Mouse (Mus musculus): ENCODE measurements around the gene Pknox1. TPM values are rescaled to one million over a fixed set of nuclear protein-coding genes. Genes with fewer than 3 reads are reported as not detected.

The Pknox1 gene
- polyA plus RNA-seq, 1 experiment from 2014 or later, result 27.9 TPM

DNA sequence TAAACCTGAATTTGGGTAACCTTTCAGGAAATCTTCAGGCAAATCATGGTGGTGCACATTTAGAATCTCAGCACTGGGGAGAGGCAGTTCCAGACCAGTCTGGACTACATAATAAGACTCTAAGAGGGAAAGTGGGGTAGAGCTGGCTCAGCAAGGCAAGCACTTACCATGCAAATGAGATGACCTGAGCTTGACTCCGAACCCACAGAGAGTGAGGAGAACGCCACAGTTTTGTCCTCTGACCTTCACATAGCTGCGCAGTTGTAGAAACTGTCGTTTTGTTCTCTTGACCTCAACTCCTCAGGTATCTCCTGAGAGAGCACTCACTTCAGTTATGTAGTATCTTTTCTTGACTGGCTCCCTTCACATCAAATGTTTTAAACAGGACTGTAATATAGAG, 24.2 kb downstream of the Pknox1 start:
- H3K9me3 ChIP-seq (replicated peaks; ENCODE audit: control insufficient read depth, low read length), result no peaks in the 10 kb centered on the region
- no peak for DNase-seq (ENCODE audit: low spot score)
- no peak overlapping the region for H3K4me2 ChIP-seq (ENCODE audit: low read depth, low read length)
- H3K4me3 ChIP-seq (ENCODE audit: low read depth, low read length), result no peak overlapping the region
- no peak for ATAC-seq (replicated peaks; ENCODE audit: insufficient number of reproducible peaks, low FRiP score, low TSS enrichment, low read depth)
- no peak overlapping the region for H3K9ac ChIP-seq (replicated peaks; ENCODE audit: low read length)
- no peaks in the 10 kb centered on the region for H3K4me1 ChIP-seq (ENCODE audit: control insufficient read depth, insufficient read depth, low read length)
- H3K36me3 ChIP-seq (replicated peaks; ENCODE audit: control insufficient read depth, insufficient read depth, low read depth, low read length), result no peaks in the 10 kb centered on the region; the same call in 1 of the 2 replicates
- H3K27ac ChIP-seq (replicated peaks; ENCODE audit: low read depth, low read length), result no peak overlapping the region
- WGBS, result 79% methylated on average over 4 of the region's 4 CpGs
- no peaks in the 10 kb centered on the region for H3K27me3 ChIP-seq (ENCODE audit: control insufficient read depth, insufficient read depth, low read length)

DNA sequence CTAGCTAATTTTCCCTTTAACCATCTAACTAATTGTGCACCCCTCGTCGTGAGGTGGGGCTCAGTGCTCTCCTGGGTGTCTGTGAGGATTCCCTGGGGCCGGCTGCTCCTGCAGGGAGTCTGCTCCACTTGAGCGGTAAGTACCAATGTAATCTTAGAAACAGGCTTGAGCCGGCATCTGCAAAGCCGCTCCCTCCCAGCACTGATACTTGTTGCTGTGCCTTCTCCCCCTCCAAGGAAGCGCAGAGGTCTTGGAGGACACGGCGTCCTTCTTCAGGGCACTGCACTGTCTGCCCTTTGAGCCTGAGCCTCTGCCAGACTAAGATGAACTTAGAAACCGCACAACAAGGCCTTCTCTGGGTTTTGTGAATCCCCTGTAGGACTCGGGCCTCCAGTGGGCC, 26.3 kb downstream of the Pknox1 start:
- Histone ChIP-seq H3K27me3 (ENCODE audit: control insufficient read depth, insufficient read depth, low read length) (no peaks in the 10 kb centered on the region), H3K4me3 (ENCODE audit: low read depth, low read length) (no peak overlapping the region), H3K4me2 (ENCODE audit: low read depth, low read length) (no peak overlapping the region), H3K9me3 (replicated peaks; ENCODE audit: control insufficient read depth, low read length) (no peaks in the 10 kb centered on the region), H3K36me3 (replicated peaks; ENCODE audit: control insufficient read depth, insufficient read depth, low read depth, low read length) (no peaks in the 10 kb centered on the region; the same call in 1 of the 2 replicates), H3K9ac (replicated peaks; ENCODE audit: low read length) (no peak overlapping the region), H3K4me1 (ENCODE audit: control insufficient read depth, insufficient read depth, low read length) (no peaks in the 10 kb centered on the region), H3K27ac (replicated peaks; ENCODE audit: low read depth, low read length) (no peak overlapping the region)
- ATAC-seq (replicated peaks; ENCODE audit: insufficient number of reproducible peaks, low FRiP score, low TSS enrichment, low read depth) (no peak), DNase-seq (ENCODE audit: low spot score) (no peak)
- 79% methylated on average over 11 of the region's 11 CpGs for WGBS

DNA sequence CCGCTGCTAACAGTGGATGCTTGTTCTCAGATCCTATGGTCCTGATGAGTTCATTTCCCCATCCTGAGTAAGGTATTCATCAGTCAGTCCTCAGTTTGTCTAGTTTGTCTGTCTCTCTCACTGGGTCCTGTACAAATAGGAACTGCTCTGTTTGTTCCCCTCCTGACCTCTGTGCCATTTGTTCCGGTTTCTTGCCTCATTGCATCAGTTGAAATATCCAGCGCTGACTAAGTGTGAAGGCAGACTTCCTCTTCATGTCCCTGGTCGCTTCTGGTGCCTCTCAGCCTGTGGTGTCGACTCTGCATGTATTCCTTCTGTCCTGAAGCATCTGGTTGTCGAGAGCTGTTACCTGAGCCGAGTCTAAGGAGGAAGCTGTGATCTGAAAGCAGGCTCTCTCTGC, 30.1 kb downstream of the Pknox1 start:
- Histone ChIP-seq H3K4me1 (ENCODE audit: control insufficient read depth, insufficient read depth, low read length) (no peaks in the 10 kb centered on the region), H3K27ac (replicated peaks; ENCODE audit: low read depth, low read length) (no peak overlapping the region), H3K4me3 (ENCODE audit: low read depth, low read length) (no peak overlapping the region), H3K36me3 (replicated peaks; ENCODE audit: control insufficient read depth, insufficient read depth, low read depth, low read length) (no peaks in the 10 kb centered on the region; the same call in 1 of the 2 replicates), H3K9ac (replicated peaks; ENCODE audit: low read length) (no peak overlapping the region), H3K9me3 (replicated peaks; ENCODE audit: control insufficient read depth, low read length) (no peaks in the 10 kb centered on the region), H3K27me3 (ENCODE audit: control insufficient read depth, insufficient read depth, low read length) (no peaks in the 10 kb centered on the region), H3K4me2 (ENCODE audit: low read depth, low read length) (no peak overlapping the region)
- DNase-seq (ENCODE audit: low spot score) (no peak), ATAC-seq (replicated peaks; ENCODE audit: insufficient number of reproducible peaks, low FRiP score, low TSS enrichment, low read depth) (no peak)
- 75% methylated on average over 7 of the region's 7 CpGs for WGBS

DNA sequence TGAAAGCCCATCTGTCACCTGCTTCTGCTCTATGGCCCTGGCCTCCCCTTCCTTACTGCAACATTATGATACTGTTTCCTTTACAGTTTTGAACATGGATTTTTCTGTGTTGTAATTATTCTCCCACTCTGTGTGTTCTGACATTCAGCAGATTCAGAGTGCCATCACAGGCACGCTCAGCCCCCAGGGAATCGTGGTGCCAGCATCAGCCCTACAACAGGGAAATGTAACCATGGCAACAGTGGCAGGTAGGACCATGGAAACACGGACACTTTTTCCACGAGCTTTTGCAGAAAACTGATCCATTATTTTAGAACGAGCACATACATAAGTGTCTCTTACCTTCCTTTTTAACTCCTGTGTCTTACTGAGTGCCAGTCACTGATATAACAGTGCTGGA, 30.5 kb downstream of the Pknox1 start:
- Histone ChIP-seq H3K4me2 (ENCODE audit: low read depth, low read length) (no peak overlapping the region), H3K36me3 (replicated peaks; ENCODE audit: control insufficient read depth, insufficient read depth, low read depth, low read length) (no peaks in the 10 kb centered on the region; the same call in 1 of the 2 replicates), H3K27me3 (ENCODE audit: control insufficient read depth, insufficient read depth, low read length) (no peaks in the 10 kb centered on the region), H3K9me3 (replicated peaks; ENCODE audit: control insufficient read depth, low read length) (no peaks in the 10 kb centered on the region), H3K27ac (replicated peaks; ENCODE audit: low read depth, low read length) (no peak overlapping the region), H3K4me3 (ENCODE audit: low read depth, low read length) (no peak overlapping the region), H3K9ac (replicated peaks; ENCODE audit: low read length) (no peak overlapping the region), H3K4me1 (ENCODE audit: control insufficient read depth, insufficient read depth, low read length) (no peaks in the 10 kb centered on the region)
- DNase-seq (ENCODE audit: low spot score) (no peak), ATAC-seq (replicated peaks; ENCODE audit: insufficient number of reproducible peaks, low FRiP score, low TSS enrichment, low read depth) (no peak)
- 88% methylated on average over 5 of the region's 5 CpGs for WGBS

DNA sequence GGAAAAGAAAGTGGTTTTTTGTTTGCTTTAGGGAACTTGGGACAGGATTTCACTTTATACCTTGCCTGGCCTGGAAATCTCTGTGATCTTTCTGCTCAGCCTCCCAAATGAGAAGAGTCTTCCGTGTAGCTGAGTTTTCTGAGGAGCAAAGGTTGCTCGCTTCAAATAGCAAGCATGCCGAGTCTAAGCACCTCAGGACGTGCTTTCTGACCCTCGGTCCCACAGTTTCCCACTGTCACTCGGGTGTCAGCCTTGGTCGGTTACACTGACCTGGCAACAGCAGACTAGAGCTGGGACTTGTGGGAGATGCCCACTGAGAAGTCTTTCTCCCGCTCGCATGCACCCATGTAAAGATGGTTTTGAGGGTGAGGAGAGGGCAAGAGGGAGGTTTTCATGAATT, 33.4 kb downstream of the Pknox1 start:
- DNase-seq (ENCODE audit: low spot score), result no peak
- H3K9me3 ChIP-seq (replicated peaks; ENCODE audit: control insufficient read depth, low read length), result no peaks in the 10 kb centered on the region
- no peaks in the 10 kb centered on the region for H3K4me1 ChIP-seq (ENCODE audit: control insufficient read depth, insufficient read depth, low read length)
- no peaks in the 10 kb centered on the region; the same call in 1 of the 2 replicates for H3K36me3 ChIP-seq (replicated peaks; ENCODE audit: control insufficient read depth, insufficient read depth, low read depth, low read length)
- no peak for ATAC-seq (replicated peaks; ENCODE audit: insufficient number of reproducible peaks, low FRiP score, low TSS enrichment, low read depth)
- H3K4me2 ChIP-seq (ENCODE audit: low read depth, low read length), result no peak overlapping the region
- H3K9ac ChIP-seq (replicated peaks; ENCODE audit: low read length), result no peak overlapping the region
- WGBS, result 88% methylated on average over 9 of the region's 9 CpGs
- no peak overlapping the region for H3K27ac ChIP-seq (replicated peaks; ENCODE audit: low read depth, low read length)
- H3K4me3 ChIP-seq (ENCODE audit: low read depth, low read length), result no peak overlapping the region
- no peaks in the 10 kb centered on the region for H3K27me3 ChIP-seq (ENCODE audit: control insufficient read depth, insufficient read depth, low read length)

DNA sequence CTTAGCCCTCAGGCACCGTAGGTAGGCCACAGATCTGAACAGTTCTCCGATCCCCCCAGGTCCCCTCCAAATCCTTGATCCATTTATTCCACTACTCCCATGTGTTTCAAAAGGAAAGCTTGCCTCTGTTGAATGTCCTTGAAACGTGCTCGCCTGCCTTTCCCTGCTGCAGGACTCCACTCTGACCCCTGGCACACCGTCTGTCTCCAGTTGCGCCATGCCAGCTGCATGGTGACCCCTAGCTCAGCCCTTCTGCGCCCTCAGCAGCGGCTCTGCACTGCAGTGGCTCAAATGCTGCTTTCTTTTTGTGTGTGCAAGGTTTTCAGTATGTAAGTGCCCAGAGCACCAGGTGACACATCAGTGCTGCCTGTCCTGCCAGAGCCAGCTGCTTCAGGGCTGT, 34.1 kb downstream of the Pknox1 start:
- H3K27ac ChIP-seq (replicated peaks; ENCODE audit: low read depth, low read length), result no peak overlapping the region
- no peak overlapping the region for H3K9ac ChIP-seq (replicated peaks; ENCODE audit: low read length)
- no peaks in the 10 kb centered on the region for H3K27me3 ChIP-seq (ENCODE audit: control insufficient read depth, insufficient read depth, low read length)
- WGBS, result 88% methylated on average over 8 of the region's 8 CpGs
- no peaks in the 10 kb centered on the region for H3K9me3 ChIP-seq (replicated peaks; ENCODE audit: control insufficient read depth, low read length)
- no peak overlapping the region for H3K4me3 ChIP-seq (ENCODE audit: low read depth, low read length)
- no peak for ATAC-seq (replicated peaks; ENCODE audit: insufficient number of reproducible peaks, low FRiP score, low TSS enrichment, low read depth)
- H3K36me3 ChIP-seq (replicated peaks; ENCODE audit: control insufficient read depth, insufficient read depth, low read depth, low read length), result no peaks in the 10 kb centered on the region; the same call in none of the 2 replicates
- no peak for DNase-seq (ENCODE audit: low spot score)
- no peaks in the 10 kb centered on the region for H3K4me1 ChIP-seq (ENCODE audit: control insufficient read depth, insufficient read depth, low read length)
- H3K4me2 ChIP-seq (ENCODE audit: low read depth, low read length), result no peak overlapping the region

DNA sequence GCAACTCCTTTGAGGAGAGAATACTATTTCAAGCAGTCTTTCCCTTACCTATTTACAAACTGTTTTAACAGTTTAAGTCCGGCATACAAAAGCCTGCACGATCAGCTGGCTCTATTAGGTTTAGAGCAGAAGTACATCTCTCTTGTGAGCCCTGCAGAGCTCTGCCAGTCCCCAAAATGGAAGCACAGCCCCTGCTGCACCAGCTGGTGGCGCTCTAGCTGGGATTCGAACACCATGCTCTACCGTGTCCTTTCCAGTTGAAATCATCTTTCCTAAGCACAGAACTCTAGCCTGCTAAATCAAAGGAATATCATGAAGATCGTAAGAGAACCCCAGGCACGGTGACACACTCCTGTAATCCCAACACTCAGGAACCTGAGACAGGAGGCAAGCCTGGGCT, 41.9 kb downstream of the Pknox1 start:
- no peaks in the 10 kb centered on the region for H3K27me3 ChIP-seq (ENCODE audit: control insufficient read depth, insufficient read depth, low read length)
- ATAC-seq (replicated peaks; ENCODE audit: insufficient number of reproducible peaks, low FRiP score, low TSS enrichment, low read depth), result no peak
- no peaks in the 10 kb centered on the region for H3K9me3 ChIP-seq (replicated peaks; ENCODE audit: control insufficient read depth, low read length)
- no peak for DNase-seq (ENCODE audit: low spot score)
- no peak overlapping the region for H3K9ac ChIP-seq (replicated peaks; ENCODE audit: low read length)
- 79% methylated on average over 7 of the region's 7 CpGs for WGBS
- H3K36me3 ChIP-seq (replicated peaks; ENCODE audit: control insufficient read depth, insufficient read depth, low read depth, low read length), result no peaks in the 10 kb centered on the region; the same call in none of the 2 replicates
- H3K4me3 ChIP-seq (ENCODE audit: low read depth, low read length), result no peak overlapping the region
- H3K4me2 ChIP-seq (ENCODE audit: low read depth, low read length), result no peak overlapping the region
- H3K4me1 ChIP-seq (ENCODE audit: control insufficient read depth, insufficient read depth, low read length), result no peaks in the 10 kb centered on the region
- H3K27ac ChIP-seq (replicated peaks; ENCODE audit: low read depth, low read length), result no peak overlapping the region

DNA sequence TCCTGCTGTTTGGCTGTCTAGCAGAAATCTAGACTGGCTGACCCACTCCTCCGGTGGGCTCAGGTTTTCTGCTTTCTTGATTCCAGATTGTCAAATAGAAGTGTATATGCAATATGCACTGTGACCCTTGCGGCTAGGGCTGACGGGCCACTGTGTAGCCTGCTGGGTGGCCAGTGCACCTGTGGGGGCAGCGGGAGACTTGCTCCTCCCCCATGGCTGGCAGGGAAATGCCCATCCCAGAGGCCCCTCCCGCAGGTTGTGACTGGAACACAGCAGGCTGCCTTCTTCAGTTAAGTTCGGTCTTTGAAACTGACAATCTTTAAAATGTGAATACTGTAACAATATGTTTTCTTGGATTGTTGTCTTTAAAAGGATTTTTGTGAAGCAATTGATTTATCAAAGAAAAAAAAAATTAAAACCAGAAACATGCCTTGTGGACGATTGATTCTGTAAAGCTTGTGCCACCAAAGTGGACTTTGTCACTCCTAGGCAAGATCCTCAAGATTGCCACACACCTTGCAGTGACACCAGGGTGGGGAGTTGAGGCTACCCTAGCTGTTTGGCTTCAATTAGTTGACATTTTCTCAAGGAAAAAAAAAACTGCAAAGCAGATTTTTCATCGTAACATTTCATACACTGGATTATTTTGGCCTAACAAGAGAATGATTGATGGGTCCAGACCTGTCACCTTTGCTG, 42.9 kb downstream of the Pknox1 start:
- H3K9ac ChIP-seq (replicated peaks; ENCODE audit: low read length), result no peak overlapping the region
- no peaks in the 10 kb centered on the region; the same call in none of the 2 replicates for H3K36me3 ChIP-seq (replicated peaks; ENCODE audit: control insufficient read depth, insufficient read depth, low read depth, low read length)
- H3K27me3 ChIP-seq (ENCODE audit: control insufficient read depth, insufficient read depth, low read length), result no peaks in the 10 kb centered on the region
- WGBS, result 78% methylated on average over 8 of the region's 8 CpGs
- no peak for DNase-seq (ENCODE audit: low spot score)
- H3K4me3 ChIP-seq (ENCODE audit: low read depth, low read length), result no peak overlapping the region
- no peak for ATAC-seq (replicated peaks; ENCODE audit: insufficient number of reproducible peaks, low FRiP score, low TSS enrichment, low read depth)
- H3K4me1 ChIP-seq (ENCODE audit: control insufficient read depth, insufficient read depth, low read length), result no peaks in the 10 kb centered on the region
- H3K27ac ChIP-seq (replicated peaks; ENCODE audit: low read depth, low read length), result no peak overlapping the region
- H3K9me3 ChIP-seq (replicated peaks; ENCODE audit: control insufficient read depth, low read length), result no peaks in the 10 kb centered on the region
- H3K4me2 ChIP-seq (ENCODE audit: low read depth, low read length), result no peak overlapping the region

Data from embryonic facial prominence, embryonic 11.5 days (tissue).